Mouse (Mus musculus) embryonic stem cell, embryonic (primary cell): ENCODE measurements at regions not wholly inside any gene's neighbourhood (a gene's known extent, or its start where the extent isn't known, plus 50 kb on each side); places are given as distances from the start of the nearest gene placed in this dataset.

Experiments used
- CTCF ChIA-PET, 4 experiments: fragments of 300-600 bp in 2 of 4; fragments of 350-600 bp in 2 of 4; sonication (Branson Sonifier 250); formaldehyde crosslinking; loops; one replicate each; lab custom pipeline; 2022; ENCODE audit warnings: inconsistent platforms in 2 of 4; lab: Charles Lee
- POLR2A ChIA-PET, 4 experiments: fragments of 300-600 bp in 2 of 4; fragments of 350-600 bp in 2 of 4; sonication (Branson Sonifier 250); formaldehyde crosslinking; loops; one replicate each; lab custom pipeline; 2022; ENCODE audit warnings: antibody characterized with exemption in 4 of 4, inconsistent platforms in 1 of 4; lab: Charles Lee

DNA sequence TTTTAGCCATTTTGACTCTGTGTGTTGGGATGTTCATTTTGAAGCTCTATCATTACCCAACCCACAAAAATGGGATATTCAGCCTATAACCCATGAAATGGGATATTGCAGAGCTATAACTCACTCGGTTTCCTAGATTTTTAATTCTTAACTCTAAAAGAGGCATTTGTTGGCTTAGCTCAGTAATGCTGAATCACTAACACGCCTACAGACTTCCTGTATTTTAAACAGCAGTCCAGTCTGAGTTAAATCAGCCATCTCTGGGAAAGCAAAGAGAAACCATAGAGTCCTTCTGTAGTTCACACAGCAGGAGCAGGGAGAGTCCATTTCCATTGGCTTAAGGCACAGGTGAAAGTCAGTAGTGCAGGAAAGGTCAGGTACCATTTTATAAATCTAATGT lies 471.3 kb upstream of the Adgrl2 start:
- ChIA-PET CTCF (no interaction called here), POLR2A (no interaction called here)

DNA sequence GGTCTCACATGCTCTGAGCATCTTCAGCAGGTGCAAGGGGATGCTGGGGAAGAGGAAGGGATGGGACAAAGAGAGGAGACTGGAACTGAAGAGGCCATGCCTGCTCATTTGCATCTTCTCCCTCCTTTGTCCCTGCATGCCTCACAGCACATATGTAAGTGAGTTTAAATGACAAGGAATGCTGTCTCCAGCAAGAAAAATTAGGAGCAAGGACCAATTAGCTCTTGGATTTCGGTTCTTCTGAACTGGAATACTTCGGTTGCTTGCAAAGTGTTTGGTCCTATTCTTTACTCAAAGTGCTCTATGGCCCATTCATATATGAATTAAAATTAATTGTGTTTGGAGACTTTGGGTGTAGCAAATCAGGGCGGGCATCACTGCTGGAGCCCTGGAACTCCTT lies 459.0 kb upstream of the Adgrl2 start:
- ChIA-PET POLR2A (no interaction called here), CTCF (no interaction called here)

DNA sequence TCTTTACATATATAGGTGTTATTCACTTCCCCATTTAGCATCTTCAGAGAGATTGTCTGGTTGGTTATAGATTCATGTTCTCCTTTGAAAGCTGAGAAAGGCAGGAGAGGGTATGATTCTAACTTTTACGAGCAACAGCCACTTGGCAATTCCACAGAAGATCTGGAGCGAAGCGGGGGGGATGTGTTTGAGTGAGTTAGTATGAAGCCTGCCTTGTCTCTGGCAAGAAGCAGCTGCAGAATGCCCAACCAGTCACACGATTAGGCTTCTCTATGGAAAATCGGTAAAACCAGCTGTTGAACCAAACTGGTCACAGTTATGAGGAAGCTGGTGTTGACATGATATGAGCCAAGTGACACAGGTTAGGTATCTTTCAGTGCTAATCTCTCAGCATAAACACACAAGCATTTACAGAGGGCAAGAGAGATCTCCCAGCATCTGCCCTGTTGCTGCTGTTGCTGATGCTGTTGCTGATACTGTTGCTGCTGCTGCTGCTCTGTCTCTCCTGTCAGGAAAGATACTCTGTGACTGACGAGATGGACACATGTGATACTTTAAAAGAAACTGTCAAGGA lies 455.7 kb upstream of the Adgrl2 start:
- POLR2A ChIA-PET = no interaction called here
- CTCF ChIA-PET = interaction anchor here in 1 of 4 experiments (0.6 kb wide), 1 partner anchor 15 kb away, joined by 3 read pairs; no protein-coding TSS in a partner anchor

DNA sequence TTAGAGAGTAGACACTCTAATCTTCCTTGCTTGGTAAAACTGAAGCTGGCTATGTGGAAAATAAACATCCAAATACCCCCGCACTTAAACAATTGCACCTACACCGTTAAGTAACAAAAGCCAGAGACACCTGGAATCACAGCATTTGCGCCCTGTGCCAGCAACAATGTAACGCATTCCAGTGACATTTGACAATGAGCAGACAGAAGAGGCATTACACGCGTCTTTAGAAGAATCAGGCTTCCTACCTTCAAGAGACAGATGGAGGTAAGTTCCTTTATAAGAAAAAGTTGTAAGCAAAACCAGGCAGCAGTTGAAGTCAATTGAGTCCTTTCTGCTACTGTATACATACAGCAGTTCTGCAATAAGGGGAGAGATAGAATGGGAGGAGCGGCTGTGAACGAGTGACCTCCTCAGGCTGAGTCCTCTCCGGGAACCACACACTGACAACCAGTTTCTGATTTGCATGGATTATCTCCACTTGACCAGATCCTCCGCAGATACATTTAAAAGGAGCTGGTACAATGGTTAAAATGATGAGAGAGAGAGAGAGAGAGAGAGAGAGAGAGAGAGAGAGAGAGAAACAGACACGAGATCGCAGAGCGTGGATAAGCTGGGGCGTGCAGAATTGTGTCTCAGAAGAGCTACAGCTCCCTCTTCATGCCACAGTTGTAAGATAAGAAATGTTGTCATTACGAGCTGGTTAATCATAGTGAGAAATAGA lies 454.7 kb upstream of the Adgrl2 start:
- CTCF ChIA-PET = interaction anchor here in 2 of 4 experiments (0.5 to 0.6 kb wide), 2 partner anchors 14 to 19 kb away, joined by 3 read pairs; no protein-coding TSS in a partner anchor
- POLR2A ChIA-PET = no interaction called here

DNA sequence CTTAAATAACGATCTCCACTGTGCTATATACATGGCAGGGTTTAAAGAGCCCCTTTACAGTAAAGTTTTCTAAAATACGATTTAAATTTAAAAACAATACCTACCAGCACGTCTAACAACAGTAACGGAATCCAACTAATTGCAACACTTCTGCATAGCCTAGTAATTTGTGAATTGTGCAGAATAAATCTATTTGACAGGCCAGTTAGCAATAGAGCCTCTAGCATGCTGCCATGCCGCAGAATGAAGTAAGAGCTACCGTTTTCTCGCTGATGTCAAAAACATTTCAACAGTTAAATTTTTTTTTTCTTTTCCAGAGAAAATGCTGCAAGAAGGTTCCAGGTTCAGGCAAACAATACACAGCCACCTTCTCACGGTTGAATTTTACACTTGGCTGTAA lies 454.0 kb upstream of the Adgrl2 start:
- POLR2A ChIA-PET = no interaction called here
- CTCF ChIA-PET = interaction anchor here in 1 of 4 experiments (0.5 kb wide), 1 partner anchor 19 kb away, joined by 3 read pairs; no protein-coding TSS in a partner anchor

DNA sequence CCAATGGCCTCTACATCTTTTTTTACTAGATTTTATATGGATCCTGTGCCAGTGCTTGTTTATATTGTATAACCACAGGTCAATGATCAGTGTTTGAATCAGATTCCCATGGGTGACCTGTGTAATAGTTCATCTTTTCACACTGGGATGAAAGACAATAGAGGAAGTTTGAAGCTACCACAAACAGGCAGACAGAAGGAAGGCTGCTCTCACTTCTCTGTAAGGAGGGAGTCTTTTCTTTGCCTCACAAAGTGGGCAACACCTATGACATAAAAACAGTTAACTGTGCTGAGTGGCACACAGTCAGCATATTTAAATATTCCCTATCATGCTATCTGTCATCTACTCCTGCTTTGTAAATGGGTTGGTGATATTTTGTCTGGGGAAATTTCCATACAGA lies 450.9 kb upstream of the Adgrl2 start:
- ChIA-PET CTCF (no interaction called here), POLR2A (no interaction called here)

DNA sequence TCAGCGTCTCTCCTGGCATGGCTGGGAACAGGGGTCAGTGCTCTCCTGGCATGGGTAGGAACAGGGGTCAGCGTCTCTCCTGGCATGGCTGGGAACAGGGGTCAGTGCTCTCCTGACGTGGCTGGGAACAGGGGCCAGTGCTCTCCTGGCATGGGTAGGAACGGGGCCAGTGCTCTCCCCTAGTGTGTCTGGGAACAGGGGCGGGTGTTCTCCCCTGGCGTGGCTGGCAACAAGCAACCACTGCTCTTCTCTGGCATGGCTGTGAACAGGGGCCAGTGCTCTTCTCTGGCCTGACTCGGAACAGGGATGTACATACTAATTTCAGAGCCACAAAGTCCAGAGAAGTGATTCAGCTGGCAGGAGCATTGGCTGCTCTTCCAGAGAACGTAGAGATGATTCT lies 447.4 kb upstream of the Adgrl2 start:
- POLR2A ChIA-PET = no interaction called here
- CTCF ChIA-PET = no interaction called here

DNA sequence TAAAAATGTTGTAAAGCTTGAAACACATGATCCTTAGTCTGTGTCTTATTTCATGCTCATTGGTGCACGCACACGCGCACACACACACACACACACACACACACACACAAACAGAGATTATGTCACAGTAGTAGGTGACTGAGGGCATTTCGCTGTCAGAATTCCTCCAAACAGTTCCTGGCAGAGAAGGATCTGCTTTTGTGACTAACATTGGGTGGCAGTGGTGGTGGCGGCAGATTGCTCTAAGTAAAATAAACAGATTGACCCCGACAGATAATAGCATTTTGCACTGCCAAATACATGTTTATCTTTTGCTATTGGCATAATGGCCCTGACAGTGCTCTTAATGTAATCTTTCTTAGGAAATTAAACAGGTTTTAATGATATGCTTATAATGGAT lies 446.6 kb upstream of the Adgrl2 start:
- ChIA-PET CTCF (no interaction called here), POLR2A (no interaction called here)

DNA sequence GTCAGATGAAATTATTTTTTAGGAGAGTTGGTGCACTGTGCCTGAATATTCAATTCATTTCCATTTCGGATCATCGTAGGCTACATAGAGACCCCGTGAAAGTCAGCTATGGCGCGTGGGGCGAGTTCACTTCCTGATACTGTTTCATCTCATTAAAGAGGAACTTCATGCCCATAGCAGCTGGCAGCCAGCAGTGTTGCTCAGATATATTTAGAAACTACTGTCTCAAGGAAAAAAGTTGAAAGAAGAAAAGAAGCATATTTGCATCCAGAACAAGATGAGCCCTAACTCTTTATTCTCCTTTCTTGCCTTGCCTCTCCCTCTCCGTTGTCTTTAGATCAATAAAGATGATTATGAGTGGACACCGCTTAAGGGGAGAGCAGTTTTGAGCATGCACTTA lies 446.1 kb upstream of the Adgrl2 start:
- CTCF ChIA-PET = no interaction called here
- POLR2A ChIA-PET = no interaction called here

DNA sequence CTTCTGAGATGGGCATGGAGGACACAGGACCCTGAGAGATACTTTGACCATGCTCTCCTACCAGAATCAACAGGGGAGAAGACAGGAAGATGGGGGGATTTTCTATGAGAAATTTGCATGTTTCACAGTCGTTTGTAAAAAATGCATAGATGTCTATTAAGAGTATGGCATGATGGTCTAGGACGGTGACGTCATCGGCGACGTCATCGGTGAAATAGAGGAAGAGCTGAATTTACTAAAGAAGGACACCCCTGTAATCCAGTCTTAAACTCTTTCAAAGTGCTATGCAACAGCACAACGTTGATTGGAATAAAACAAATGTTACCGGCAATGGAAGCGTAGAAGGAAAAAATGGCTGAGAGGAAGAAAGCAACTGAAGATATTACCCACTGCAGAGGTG lies 441.4 kb upstream of the Adgrl2 start:
- CTCF ChIA-PET = no interaction called here
- POLR2A ChIA-PET = interaction anchor here in 1 of 4 experiments (0.5 kb wide), 1 partner anchor 92 kb away, joined by 4 read pairs; no protein-coding TSS in a partner anchor

DNA sequence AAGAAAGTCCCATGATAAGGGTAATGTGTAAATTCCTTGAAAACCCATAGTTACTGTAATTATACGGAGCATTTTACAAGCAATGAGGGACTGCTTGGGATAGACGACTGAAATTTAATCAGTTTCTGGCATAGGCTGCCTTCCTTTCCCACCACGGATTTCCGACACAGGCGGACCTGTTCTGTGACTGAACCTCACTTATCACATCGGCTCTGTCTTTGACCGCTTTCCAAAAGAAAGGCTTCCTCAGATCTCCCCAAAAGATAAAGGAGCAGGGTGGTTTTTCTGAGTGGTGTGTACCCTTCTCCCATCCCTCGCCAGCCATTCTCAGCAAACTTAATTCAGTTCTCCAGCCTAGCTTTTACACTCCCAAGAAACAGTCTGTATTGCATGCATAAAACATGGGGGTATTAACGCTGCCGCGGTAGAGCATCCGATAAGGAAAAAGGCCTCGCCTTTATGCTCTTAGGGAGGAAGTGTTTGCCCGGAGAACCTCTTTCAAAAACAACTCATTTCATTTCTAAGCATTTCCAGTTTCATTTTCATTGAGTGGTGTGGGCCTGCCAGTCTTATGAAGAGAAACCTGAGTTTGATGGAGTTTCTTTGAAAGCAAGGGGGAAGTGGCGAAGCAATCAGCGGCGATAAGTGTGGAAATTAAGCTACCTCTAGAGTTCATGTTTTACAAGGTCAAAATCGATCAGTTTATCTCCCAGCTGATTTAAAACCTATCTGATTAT lies 435.8 kb upstream of the Adgrl2 start:
- POLR2A ChIA-PET = no interaction called here

DNA sequence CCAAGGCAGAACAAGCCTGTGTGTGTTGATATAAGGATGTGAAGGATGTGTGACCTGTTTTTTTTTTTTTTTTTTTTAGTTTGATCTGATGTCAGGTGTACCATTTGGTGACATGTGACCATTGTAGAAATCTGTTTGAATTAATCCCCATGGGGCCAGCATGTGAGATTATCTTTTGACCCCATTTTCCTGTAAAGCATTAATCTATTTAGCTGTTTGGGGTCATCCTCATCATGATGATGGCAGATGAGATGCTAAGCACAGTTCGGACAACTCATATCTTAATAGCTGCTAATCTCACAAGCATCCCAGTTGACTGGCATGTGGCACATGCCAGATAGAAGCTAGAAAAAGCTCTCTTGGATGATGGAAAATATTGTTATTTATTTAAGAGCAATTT lies 434.0 kb upstream of the Adgrl2 start:
- ChIA-PET POLR2A (interaction anchor here in 3 of 4 experiments (0.7 kb wide), 3 partner anchors 309 to 1895 kb away, joined by 3 to 5 read pairs (median 5); no protein-coding TSS in a partner anchor), CTCF (no interaction called here)

More for the DNA sequence above, 435.8 kb upstream of the Adgrl2 start:
- CTCF ChIA-PET = no interaction called here

DNA sequence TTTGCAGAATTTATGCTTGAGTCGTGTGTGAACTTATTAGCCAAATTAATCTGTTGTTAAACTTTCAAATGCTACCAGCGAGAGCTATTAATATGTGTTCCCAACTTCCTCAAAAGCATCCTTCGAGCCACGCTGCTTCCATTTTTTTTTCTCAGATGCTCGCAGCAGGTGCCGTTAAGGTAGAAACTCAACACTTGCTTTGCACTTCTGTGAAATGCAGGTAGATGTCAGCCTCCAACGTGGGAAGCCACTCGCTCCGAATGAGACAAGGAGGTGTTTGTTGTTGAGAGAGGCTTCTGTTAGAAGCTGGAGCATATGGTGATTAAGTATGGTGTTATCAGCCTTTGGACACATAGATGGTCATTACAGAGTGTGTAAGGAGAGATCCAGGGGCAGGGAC lies 433.1 kb upstream of the Adgrl2 start:
- ChIA-PET CTCF (no interaction called here), POLR2A (interaction anchor here in 1 of 4 experiments (0.7 kb wide), 1 partner anchor 1896 kb away, joined by 3 read pairs; no protein-coding TSS in a partner anchor)

DNA sequence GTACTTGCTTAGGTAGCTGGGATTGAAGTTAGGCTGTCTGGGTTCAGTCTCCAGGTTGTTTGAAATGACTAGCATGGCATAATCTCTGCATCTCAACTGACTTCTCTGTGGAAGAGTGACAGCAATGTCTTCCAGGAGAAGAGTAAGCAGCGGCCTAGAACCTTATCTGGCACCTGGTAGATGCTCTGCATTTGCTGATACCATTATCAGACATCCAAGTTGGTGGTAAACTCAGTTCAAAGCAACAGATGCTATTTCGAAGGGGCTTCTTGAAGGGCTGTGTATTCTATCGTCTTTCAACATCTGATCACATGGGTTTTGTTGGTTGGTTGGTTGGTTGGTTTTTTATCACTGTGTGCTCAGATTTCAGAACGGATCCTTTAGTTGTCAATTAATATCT lies 424.7 kb upstream of the Adgrl2 start:
- CTCF ChIA-PET = no interaction called here
- POLR2A ChIA-PET = no interaction called here

DNA sequence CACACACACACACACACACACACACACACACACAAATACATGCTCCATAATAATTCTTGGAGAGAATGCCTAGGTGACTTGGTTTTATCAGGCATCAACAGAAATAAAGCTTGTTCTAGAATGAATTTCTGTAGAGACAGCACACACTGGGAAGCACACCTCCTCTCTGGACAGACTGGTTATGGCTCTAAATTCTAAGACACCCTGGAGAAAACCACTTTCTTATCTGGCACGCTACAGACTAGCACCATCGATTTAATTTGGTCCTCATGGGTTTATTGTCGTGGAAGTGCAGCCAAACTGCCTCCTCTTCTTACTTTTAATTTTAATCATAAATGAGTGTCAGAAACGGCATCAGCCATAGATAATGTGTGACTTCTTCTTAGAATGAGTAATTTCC lies 422.8 kb upstream of the Adgrl2 start:
- CTCF ChIA-PET = no interaction called here
- POLR2A ChIA-PET = no interaction called here

DNA sequence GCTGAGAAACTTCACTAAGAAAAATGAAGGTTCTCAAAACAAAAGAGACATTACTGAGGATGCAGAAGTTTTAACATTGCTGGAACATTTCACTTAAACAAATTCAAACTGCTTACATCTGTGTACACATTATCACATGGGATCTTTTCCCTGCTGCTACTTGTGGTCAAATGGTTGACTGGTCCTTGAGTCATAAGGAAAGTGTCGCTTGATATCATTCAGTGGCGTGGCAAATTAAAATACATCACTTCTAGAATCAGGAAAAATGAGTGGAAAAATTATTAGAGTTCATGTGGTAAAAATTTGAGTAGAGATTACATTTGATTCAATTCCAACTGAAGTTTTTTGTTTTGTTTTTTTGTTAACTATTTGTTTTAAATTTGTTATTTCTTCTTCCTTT lies 420.2 kb upstream of the Adgrl2 start:
- POLR2A ChIA-PET = no interaction called here
- CTCF ChIA-PET = no interaction called here

DNA sequence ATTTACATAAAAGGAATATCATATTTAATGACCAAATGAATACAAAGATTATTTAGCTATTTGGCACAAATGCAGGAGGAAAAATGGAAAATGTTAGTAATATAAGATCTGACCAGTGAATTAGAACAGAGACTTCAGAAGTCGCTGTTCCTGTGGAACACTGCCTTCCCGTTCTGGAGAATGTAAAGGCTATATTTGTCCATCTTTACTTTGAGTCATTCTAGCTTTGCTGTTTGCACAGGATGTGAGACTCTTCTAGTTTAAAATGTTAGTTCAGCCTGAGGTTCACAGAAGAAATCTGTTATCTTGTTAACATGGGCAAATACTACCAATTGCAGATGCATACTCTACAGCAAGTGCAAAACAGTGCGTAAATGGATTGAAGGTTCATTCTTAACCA lies 418.5 kb upstream of the Adgrl2 start:
- POLR2A ChIA-PET = interaction anchor here in 1 of 4 experiments (0.6 kb wide), 1 partner anchor 21 kb away, joined by 5 read pairs; no protein-coding TSS in a partner anchor
- CTCF ChIA-PET = no interaction called here

DNA sequence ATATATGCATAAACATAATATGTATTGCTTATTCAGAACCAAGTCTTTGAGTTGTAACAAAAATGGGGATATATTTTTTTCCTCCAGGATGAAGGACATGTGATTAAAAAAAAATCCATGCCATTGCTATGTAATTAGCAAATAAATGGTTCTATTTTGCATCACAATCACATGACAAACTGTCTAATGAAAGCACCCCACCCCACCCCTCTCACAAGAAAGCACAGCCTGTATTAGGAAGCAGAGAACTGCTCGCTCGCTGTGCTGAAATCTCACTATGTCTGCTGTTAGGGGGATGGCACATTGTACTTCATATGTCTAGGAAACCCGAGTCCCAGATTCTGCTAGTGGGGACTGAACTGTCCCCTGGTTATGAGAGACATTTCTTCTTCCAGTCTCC lies 415.5 kb upstream of the Adgrl2 start:
- CTCF ChIA-PET = no interaction called here
- POLR2A ChIA-PET = interaction anchor here in 1 of 4 experiments (1.0 kb wide), 1 partner anchor 12 kb away, joined by 3 read pairs; no protein-coding TSS in a partner anchor

DNA sequence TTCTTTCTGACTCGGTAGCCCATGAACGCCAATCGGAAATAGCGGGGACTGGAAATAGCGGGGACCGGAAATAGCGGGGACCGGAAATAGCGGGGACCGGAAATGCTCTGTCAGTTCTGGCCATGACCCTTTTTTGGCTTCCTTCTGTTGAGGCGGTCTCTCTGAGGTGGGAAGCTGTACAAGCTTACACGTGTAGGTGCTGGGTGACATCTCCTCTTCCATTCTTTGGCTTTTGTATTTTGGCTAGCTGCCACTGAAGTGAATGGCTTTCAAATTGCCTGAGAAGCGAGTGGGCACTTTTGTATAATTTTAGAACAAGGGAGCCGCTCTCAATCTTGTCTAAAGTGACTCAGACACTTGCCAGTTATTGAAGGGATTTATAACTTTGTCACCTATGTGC lies 414.3 kb upstream of the Adgrl2 start:
- CTCF ChIA-PET = no interaction called here
- POLR2A ChIA-PET = no interaction called here

DNA sequence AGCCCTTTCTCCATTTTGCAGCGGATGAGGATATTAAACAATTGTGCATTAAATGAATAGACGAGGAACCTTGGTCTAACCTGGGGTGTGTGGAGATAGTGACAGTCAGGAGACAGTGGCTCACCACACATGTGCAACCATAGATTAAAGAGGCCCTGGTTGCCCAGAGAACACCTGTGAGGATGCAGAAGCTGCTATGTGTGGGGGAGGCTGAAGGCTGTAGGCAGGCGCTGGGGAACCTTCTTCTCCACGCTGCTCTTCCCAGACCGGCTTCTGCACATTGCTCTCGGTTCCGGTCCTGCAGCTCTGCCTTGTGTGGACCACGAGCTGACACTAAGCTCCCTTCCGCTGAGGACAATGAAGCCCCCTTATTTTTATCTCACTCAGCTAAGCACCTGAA lies 412.1 kb upstream of the Adgrl2 start:
- POLR2A ChIA-PET = interaction anchor here in 1 of 4 experiments (1.5 kb wide), 1 partner anchor 195 kb away, joined by 3 read pairs; no protein-coding TSS in a partner anchor
- CTCF ChIA-PET = no interaction called here
